Mouse (Mus musculus) limb, embryonic 12.5 days (tissue): ENCODE data around the gene Efnb3. TPM values are rescaled to one million over a fixed set of nuclear protein-coding genes. Genes with fewer than 3 reads are reported as not detected.

Experiments
- ATAC-seq: fragments of 200-750 bp; cut with Nextera tagmentation; 2 replicates; pipeline ENCODE4 v1.8.0; 2017; ENCODE audit warnings: low read depth, moderate TSS enrichment; ENCODE audit not compliant: insufficient number of reproducible peaks, insufficient read depth, low FRiP score, low TSS enrichment
- H3K27ac ChIP-seq: fragments of 300-500 bp; sonication (generic); 2 replicates; pipeline ENCODE4 v1.5.1; 2016; ENCODE audit warnings: mild to moderate bottlenecking, moderate library complexity
- H3K27me3 ChIP-seq: fragments of 300-500 bp; sonication (generic); 2 replicates; pipeline ENCODE4 v1.6.1; 2016; ENCODE audit warnings: mild to moderate bottlenecking, moderate library complexity
- H3K36me3 ChIP-seq: fragments of 300-500 bp; sonication (generic); 2 replicates; pipeline ENCODE4 v1.6.1; 2016; ENCODE audit warnings: mild to moderate bottlenecking, moderate library complexity
- H3K4me1 ChIP-seq: fragments of 300-500 bp; sonication (generic); replicated peaks from 2 replicates; pipeline ENCODE4 v1.6.1; 2016
- H3K4me2 ChIP-seq: fragments of 300-500 bp; sonication (generic); 2 replicates; pipeline ENCODE4 v1.6.1; 2016; ENCODE audit warnings: mild to moderate bottlenecking, moderate library complexity
- H3K4me3 ChIP-seq: fragments of 300-500 bp; sonication (generic); replicated peaks from 2 replicates; pipeline ENCODE4 v1.5.1; 2016; ENCODE audit warnings: mild to moderate bottlenecking
- H3K9ac ChIP-seq: fragments of 300-500 bp; sonication (generic); replicated peaks from 2 replicates; pipeline ENCODE4 v1.6.1; 2016; ENCODE audit warnings: mild to moderate bottlenecking, moderate library complexity
- H3K9me3 ChIP-seq: fragments of 300-500 bp; sonication (generic); 2 replicates; pipeline ENCODE4 v1.6.1; 2016; ENCODE audit warnings: mild to moderate bottlenecking, moderate library complexity
- WGBS: fragments of 180-500 bp; shearing (Covaris S2); methylation state at CpG from one replicate; pipeline ENCODE4 v1.1.7; 2016; 5-methylcytosine and 5-hydroxymethylcytosine counted together
- polyA plus RNA-seq: library from polyadenylated mRNA; unstranded; fragments of >200 nt; fragmentation: Nextera tagmentation; extraction: Ambion mirVana; gene quantifications from 2 replicates; pipeline ENCODE4 v1.2.1, GENCODE M21; 2016

Efnb3 gene
- 53.3 and 54.3 TPM in 2 replicates for polyA plus RNA-seq

DNA sequence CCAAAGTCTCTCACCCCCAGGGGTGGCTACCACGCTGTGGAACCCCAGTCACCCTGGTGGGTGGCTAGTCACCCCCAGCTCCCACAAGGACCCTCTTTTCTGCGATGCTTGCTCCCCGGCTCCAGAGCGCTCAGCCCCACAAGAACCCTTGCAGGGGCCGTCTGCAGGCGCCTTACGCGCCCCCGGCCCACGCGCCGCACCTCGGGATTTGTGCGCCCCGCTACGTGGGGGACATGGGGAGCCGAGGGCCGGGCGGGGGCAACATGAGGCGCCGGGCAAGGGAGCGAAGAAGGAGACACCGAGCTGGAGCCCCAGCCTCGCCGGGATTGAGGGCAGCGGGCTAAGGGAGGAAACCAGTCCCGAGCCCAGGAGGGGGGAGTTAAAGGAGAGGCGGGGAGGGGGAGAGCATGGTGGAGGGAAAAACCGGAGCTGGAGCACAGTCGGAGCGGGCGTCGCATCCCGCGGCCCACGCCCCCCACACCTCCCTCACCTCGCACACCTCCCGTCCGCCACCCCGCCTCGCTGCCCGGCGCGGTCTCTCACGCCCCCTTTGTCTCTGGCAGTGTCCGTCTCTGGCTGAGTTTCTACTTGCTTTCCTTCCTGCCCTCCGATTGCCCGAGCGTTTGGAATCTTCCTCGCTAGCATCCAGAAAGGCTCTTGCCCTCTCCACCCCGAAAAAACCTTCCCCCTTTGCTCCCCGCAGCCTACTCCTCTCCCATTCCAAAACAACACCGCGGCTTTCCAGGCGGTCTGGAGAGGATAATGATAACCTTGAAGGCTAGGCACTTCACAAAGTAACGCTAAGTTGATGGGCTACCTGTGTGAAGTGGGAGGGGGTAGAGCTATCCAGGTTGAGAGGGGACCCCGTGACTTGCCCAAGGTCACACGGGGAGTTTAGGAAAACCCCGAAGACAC is at the start of gene Efnb3:
Gene Efnb3 (minus strand): TSS at position 355 of the 915 bp plus-strand sequence.
- Histone ChIP-seq H3K4me2 (peak within 1 kb of the TSS; percentile 97), H3K9me3 (no peaks in the 10 kb centered on the region), H3K36me3 (peaks cover 51% of the 10 kb centered on the region), H3K4me3 (peak within 1 kb of the TSS; percentile 85), H3K27ac (peak within 1 kb of the TSS; percentile 95), H3K9ac (peak within 1 kb of the TSS; percentile 91), H3K27me3 (no peaks in the 10 kb centered on the region), H3K4me1 (peaks cover 78% of the 10 kb centered on the region)
- under 1% methylated on average over 59 of the region's 59 CpGs for WGBS
- peak; percentile 76 for ATAC-seq

DNA sequence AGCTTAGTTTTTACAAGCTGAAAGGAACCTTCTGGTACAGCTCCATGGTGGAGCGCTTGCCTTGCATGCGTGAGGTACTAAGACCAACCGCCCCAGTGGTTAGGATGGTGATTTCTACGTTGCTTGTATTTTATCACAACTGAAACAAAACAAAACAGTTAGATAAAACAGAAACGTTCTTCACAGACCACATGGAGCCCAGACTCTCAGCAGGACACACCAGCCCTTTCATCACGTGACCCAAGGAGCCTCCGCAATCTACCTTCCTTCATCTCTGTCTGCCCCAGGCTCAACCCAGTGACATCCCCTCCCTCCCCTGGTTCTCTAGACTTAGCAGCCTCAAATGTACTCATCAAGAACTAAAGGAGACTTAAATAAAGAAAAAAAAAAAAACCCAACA is 49.4 kb upstream of the Efnb3 start:
- Histone ChIP-seq H3K36me3 (no peaks in the 10 kb centered on the region), H3K9me3 (no peaks in the 10 kb centered on the region), H3K27ac (no peak overlapping the region), H3K27me3 (peaks cover 6% of the 10 kb centered on the region), H3K4me2 (no peak overlapping the region), H3K4me1 (peaks cover 19% of the 10 kb centered on the region), H3K9ac (no peak overlapping the region), H3K4me3 (no peak overlapping the region)
- WGBS = 58% methylated on average over 7 of the region's 7 CpGs
- no peak for ATAC-seq

DNA sequence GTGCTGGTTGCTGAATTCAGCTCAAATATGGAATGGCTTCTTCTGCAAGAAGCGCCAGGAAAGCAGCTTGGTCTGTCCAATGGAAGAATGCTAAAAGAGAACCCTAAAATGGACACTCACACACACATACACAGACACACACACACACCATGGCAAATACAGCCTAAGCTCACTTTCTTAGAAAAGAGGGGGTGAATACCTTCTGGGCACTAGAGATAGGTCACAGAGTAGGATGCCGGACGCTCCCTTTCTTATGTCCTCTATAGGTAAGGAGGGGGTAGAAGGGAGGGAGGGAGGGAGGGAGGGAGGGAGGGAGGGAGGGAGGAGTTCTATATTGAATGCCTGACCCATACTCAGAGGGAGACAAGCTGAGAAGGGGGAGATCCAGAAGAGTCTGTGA is 48.5 kb upstream of the Efnb3 start:
- Histone ChIP-seq H3K9ac (no peak overlapping the region), H3K27me3 (peaks cover 15% of the 10 kb centered on the region), H3K4me3 (no peak overlapping the region), H3K27ac (no peak overlapping the region), H3K36me3 (no peaks in the 10 kb centered on the region), H3K9me3 (no peaks in the 10 kb centered on the region), H3K4me1 (peaks cover 21% of the 10 kb centered on the region), H3K4me2 (no peak overlapping the region)
- no peak for ATAC-seq
- 80% methylated on average over 3 of the region's 3 CpGs for WGBS

DNA sequence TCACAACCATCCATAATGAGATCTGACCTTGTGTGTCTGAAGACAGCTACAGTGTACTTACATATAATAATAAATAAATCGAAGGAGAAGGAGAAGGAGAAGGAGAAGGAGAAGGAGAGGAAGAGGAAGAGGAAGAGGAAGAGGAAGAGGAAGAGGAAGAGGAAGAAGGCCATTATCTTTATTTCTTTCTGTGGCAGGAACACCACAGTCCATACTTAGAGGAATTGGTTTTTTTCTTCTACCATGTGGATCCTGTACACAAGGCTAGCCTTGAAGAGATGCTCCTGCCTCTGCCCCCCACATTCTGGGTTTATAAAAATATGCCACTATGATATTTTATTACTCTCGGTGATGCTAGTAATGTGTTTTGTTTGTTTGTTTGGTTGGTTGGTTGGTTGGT is 46.8 kb upstream of the Efnb3 start:
- no peak overlapping the region for H3K4me3 ChIP-seq
- H3K36me3 ChIP-seq = no peaks in the 10 kb centered on the region
- H3K27me3 ChIP-seq = peaks cover 27% of the 10 kb centered on the region
- H3K9me3 ChIP-seq = no peaks in the 10 kb centered on the region
- H3K4me1 ChIP-seq = peaks cover 20% of the 10 kb centered on the region
- WGBS = 85% methylated on average over 2 of the region's 2 CpGs
- H3K9ac ChIP-seq = no peak overlapping the region
- no peak overlapping the region for H3K4me2 ChIP-seq
- H3K27ac ChIP-seq = no peak overlapping the region
- no peak for ATAC-seq

DNA sequence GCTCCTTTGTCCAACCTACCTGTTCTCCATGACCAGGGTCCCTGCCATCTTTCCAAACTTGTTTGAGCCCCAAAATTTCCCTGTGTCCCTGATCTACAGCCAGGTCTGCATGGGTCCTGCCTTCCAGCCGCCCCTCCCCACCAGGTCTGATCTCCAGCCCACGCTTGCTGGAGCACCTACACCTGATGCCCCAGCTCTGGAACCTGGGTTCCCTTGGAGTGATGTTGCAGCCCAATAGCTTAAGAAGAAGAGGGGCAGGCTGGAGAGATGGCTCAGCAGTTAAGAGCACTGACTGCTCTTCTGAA is 46.4 kb upstream of the Efnb3 start:
- peak overlapping the region; percentile 57 for H3K4me3 ChIP-seq
- peaks cover 27% of the 10 kb centered on the region for H3K27me3 ChIP-seq
- H3K36me3 ChIP-seq = no peaks in the 10 kb centered on the region
- H3K27ac ChIP-seq = peak overlapping the region; percentile 35; the same call in 1 of the 2 replicates
- WGBS = 51% methylated on average over 2 of the region's 2 CpGs
- H3K4me2 ChIP-seq = peak overlapping the region; percentile 98
- no peak for ATAC-seq
- no peak overlapping the region; the same call in 1 of the 2 replicates for H3K9ac ChIP-seq
- H3K9me3 ChIP-seq = no peaks in the 10 kb centered on the region
- H3K4me1 ChIP-seq = peaks cover 20% of the 10 kb centered on the region

DNA sequence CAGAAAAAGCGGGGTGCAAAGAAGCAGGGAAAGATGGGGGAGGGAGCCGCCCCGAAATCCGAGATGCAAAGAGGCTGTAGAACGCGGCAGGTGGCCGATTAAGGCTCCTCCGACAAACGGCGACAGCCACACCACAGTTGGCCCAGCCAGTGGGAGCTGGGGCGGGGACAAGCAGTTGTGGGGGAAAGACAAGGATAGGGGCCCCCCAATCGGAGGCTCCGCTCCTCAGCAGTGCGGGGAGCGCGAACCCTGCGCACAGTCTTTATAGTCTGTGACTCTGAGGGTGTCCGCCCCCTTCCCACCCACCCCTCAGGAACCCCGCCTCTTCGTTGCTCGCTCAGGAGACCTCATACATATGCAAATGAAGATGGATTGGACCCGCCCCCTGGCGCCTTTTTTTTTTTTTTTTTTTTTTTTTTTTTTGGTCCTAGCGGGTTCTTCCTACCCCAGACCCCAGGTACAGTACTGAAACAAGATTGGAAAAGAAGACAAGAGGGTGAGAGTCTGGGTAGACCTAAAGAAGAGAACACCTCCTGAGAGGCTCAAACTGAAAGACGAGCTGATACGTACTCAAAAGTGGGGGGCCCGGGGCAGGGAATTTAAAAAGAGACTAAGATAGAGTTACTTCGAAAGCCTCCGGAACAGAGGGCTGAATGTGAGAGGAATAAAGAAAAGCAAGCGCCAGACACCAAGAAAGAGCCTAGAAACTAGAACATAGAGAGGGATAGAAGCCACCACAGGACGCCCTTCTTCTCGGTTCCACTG is 45.9 kb upstream of the Efnb3 start, which contains the start of gene Atp1b2:
Gene Atp1b2 (minus strand): TSS at position 217 of the 765 bp plus-strand sequence.
- peaks cover 23% of the 10 kb centered on the region for H3K4me1 ChIP-seq

DNA sequence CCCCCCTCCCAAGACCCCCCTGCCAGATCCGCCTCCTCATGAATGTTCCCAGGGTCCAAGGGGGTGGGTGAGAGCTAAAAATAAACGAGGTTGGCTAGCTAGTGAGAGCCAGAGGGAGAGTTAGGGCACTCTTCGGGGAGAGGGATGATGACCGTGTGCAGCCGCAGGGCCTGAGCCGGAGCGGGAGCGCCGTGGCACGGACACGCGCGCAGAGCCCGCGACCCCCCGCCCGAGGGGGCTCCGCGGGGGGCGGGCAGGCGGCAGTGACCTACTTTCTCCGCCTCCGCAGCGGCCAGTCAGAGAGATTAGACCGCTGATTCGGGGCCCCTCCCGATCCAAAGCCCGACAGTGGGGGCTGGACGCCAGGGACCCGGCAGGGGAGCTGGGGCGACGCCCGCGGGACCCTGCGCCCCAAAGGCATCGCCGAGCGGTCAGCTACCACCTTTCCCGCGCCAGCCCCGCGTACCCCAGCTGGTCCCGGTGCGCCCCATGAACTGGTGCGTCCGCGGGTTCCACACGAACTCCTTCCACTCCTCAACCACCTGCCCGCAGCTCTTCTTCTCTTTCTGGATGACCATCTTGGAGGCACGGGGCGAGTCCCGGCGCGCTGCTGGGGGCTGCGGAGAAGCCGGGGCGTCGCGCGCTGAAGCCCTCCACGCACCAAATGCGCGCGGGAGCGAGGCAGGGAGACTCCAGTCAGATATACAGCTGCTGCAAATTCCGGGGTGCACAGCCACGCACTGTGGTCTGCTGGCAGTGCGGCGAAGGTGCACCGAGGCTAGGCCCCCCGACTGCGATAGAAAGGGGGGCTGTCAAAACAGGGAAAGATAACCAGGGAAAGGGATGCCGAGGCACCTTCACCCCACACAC is 45.0 kb upstream of the Efnb3 start:
- Histone ChIP-seq H3K4me1 (peaks cover 32% of the 10 kb centered on the region), H3K27ac (no peak overlapping the region)
- WGBS = under 1% methylated on average over 73 of the region's 73 CpGs

More for the DNA sequence above, 45.9 kb upstream of the Efnb3 start, which contains the start of gene Atp1b2:
- H3K27me3 ChIP-seq = peaks cover 27% of the 10 kb centered on the region
- H3K9me3 ChIP-seq = no peaks in the 10 kb centered on the region
- WGBS = 3% methylated on average over 32 of the region's 32 CpGs
- H3K36me3 ChIP-seq = no peaks in the 10 kb centered on the region
- H3K4me3 ChIP-seq = peak within 1 kb of the TSS; percentile 57
- peak; percentile 89 for ATAC-seq
- H3K27ac ChIP-seq = peak within 1 kb of the TSS; percentile 35; the same call in 1 of the 2 replicates
- H3K4me2 ChIP-seq = peak within 1 kb of the TSS; percentile 98
- H3K9ac ChIP-seq = peak within 1 kb of the TSS; percentile 71

DNA sequence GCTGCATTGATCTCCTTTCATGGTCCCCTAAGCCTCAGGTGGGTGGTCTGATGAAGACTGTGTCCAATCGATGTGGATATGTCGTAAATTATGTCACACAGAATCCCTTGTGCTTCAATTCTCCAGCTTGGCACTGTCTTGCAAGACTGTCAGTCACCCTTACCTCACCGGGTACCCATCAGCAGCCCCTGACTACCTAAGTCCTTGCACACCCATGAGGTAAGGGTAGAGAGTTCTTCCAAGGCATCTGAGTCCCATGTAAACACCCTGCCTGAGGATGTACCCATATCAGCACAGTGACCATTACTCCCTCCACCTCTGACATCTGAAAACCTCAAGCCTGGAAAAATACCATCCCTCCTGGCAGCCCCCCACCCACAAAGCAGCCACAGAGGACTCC is 44.3 kb upstream of the Efnb3 start:
- Histone ChIP-seq H3K9ac (peak overlapping the region; percentile 71; the same call in 1 of the 2 replicates), H3K9me3 (no peaks in the 10 kb centered on the region), H3K4me3 (peak overlapping the region; percentile 57), H3K4me1 (peaks cover 39% of the 10 kb centered on the region), H3K27ac (no peak overlapping the region), H3K36me3 (no peaks in the 10 kb centered on the region), H3K4me2 (peak overlapping the region; percentile 98), H3K27me3 (peaks cover 27% of the 10 kb centered on the region)
- no peak for ATAC-seq
- WGBS = 59% methylated on average over 3 of the region's 3 CpGs

More for the DNA sequence above, 45.0 kb upstream of the Efnb3 start:
- H3K9ac ChIP-seq = peak overlapping the region; percentile 71
- H3K9me3 ChIP-seq = no peaks in the 10 kb centered on the region
- peaks cover 27% of the 10 kb centered on the region for H3K27me3 ChIP-seq
- H3K4me3 ChIP-seq = peak overlapping the region; percentile 57
- 0 out of 2 replicates have a peak, but pooled peaks have one; percentile 13 for ATAC-seq
- no peaks in the 10 kb centered on the region for H3K36me3 ChIP-seq
- H3K4me2 ChIP-seq = peak overlapping the region; percentile 98

DNA sequence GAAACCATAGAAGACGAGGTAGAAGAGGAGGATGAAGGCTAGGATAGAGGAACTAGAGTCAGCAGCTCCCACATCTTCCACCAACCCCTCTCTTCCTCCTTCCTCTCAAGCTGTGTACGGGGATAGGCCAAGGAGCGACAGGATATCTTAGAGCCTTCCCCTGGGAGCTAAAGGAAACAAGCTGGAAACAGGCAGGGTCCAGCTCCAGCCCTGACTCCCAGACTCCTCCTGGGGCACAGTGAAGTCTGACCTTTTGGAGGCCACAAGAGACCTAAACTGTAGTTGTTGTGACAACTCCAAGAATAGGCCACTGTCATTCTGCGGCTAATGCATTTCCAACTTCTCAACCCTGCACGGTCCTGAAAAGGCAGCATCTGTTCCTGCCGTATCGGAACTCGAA is 43.5 kb upstream of the Efnb3 start:
- no peak for ATAC-seq
- Histone ChIP-seq H3K27me3 (peaks cover 27% of the 10 kb centered on the region), H3K9me3 (no peaks in the 10 kb centered on the region), H3K4me1 (peaks cover 41% of the 10 kb centered on the region), H3K9ac (no peak overlapping the region), H3K4me2 (no peak overlapping the region), H3K36me3 (no peaks in the 10 kb centered on the region), H3K27ac (no peak overlapping the region), H3K4me3 (no peak overlapping the region)
- WGBS = 81% methylated on average over 8 of the region's 8 CpGs

DNA sequence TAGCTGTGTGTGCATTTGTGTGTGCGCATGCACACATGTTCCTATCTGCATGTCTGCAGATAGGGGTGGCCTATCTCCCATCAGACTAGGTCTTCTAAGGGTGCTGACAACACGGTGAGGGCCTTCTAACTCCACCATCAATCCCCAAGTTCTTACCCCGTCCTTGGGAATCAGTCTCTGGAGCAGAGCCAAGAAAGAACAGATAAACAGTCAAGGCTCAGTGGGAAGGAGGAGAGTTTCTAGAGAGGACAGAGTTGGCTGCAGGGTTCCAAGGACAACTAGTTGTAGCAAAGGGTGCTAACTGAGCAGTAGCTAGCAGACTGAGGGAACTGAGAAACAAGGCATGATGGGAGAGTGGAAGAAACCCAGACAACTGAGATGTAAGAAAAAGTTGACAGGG is 41.8 kb upstream of the Efnb3 start:
- no peak overlapping the region for H3K4me2 ChIP-seq
- WGBS = 86% methylated on average over 3 of the region's 3 CpGs
- peaks cover 27% of the 10 kb centered on the region for H3K27me3 ChIP-seq
- H3K4me3 ChIP-seq = no peak overlapping the region
- H3K9me3 ChIP-seq = no peaks in the 10 kb centered on the region
- peaks cover 41% of the 10 kb centered on the region for H3K4me1 ChIP-seq
- no peak overlapping the region for H3K9ac ChIP-seq
- no peaks in the 10 kb centered on the region for H3K36me3 ChIP-seq
- no peak overlapping the region for H3K27ac ChIP-seq
- ATAC-seq = no peak
